11 mouse cellular contexts compared by ENCODE assay signal in the genomic region with DNA sequence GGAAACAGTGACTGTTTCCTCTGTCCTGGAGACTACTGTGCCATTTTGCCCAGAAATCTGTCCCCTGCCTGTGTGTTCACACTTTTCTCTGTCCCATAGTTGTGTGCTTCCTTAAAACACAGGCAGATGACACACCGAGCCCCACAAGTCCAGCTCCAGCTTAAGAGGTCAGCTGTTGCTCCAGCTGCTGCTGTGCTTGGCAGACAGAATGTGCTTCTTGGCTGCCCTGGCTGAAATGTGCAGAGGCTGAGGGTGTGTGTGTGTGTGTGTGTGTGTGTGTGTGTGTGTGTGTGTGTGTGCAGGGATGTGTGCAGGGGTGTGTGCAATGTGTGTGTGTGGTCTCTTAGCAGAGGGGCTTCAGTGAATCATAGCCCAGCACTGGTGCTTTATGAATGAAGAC.
DNase-seq lines count a peak whose midpoint lies in the region; ATAC-seq and TF ChIP-seq lines count a peak whose summit lies in the region.
"Had no signal": no experiment of that assay in that cellular context is flagged by ENCODE, and none has a peak within 500 bp of the region (broad histone marks: within the 10 kb centered on the region; RNA-seq: fewer than 3 reads in every experiment).

No protein-coding gene starts in this region.

- no peak overlapping the region for H3K27ac ChIP-seq in kidney, adult 2 months (ENCODE audit: insufficient read depth, low read depth, low read length)
- no peak overlapping the region for H3K27ac ChIP-seq in kidney, embryonic 14.5 days (ENCODE audit: low read depth, low read length)
- no peak overlapping the region for H3K27ac ChIP-seq in embryonic facial prominence, embryonic 15.5 days (replicated peaks)
- peak overlapping the region; percentile 16; the same call in 1 of the 2 replicates for H3K27ac ChIP-seq in heart, embryonic 15.5 days
- H3K27ac ChIP-seq in forebrain, embryonic 11.5 days (ENCODE audit: low read depth, low read length) = no peak overlapping the region
- H3K27ac ChIP-seq in midbrain, embryonic 11.5 days (ENCODE audit: low read depth, low read length) = no peak overlapping the region
- H3K27ac ChIP-seq: heart, embryonic 13.5 days had no signal

- peaks cover 19% of the 10 kb centered on the region for H3K9me3 ChIP-seq in kidney, embryonic 14.5 days (ENCODE audit: control insufficient read depth, low read length)
- H3K9me3 ChIP-seq in embryonic facial prominence, embryonic 15.5 days (replicated peaks) = 0 out of 2 replicates have a peak, but pooled peaks cover 7% of the 10 kb centered on the region
- H3K9me3 ChIP-seq in heart, embryonic 15.5 days (replicated peaks) = peaks cover 9% of the 10 kb centered on the region; the same call in 1 of the 2 replicates
- H3K9me3 ChIP-seq in forebrain, embryonic 11.5 days (ENCODE audit: control insufficient read depth, low read length) = peaks cover 4% of the 10 kb centered on the region; the same call in 1 of the 2 replicates
- H3K9me3 ChIP-seq in midbrain, embryonic 11.5 days (ENCODE audit: control insufficient read depth, low read length) = peaks cover 8% of the 10 kb centered on the region; the same call in 1 of the 2 replicates

- no peak overlapping the region for H3K9ac ChIP-seq in kidney, embryonic 14.5 days (ENCODE audit: low read depth, low read length)
- H3K9ac ChIP-seq in embryonic facial prominence, embryonic 15.5 days = no peak overlapping the region
- no peak overlapping the region for H3K9ac ChIP-seq in heart, embryonic 15.5 days
- no peak overlapping the region for H3K9ac ChIP-seq in forebrain, embryonic 11.5 days (ENCODE audit: low read length)
- no peak overlapping the region for H3K9ac ChIP-seq in midbrain, embryonic 11.5 days (ENCODE audit: low read length)
- H3K9ac ChIP-seq: heart, embryonic 13.5 days had no signal

- TF ChIP-seq POLR2A in kidney, adult 2 months (IDR thresholded peaks at IDR 0.05; ENCODE audit: low read depth, low read length) = no peak

- 33% methylated on average over 1 of the region's 1 CpGs for WGBS in kidney, adult 2 months
- 47% methylated on average over 1 of the region's 1 CpGs for WGBS in kidney, embryonic 14.5 days
- WGBS in embryonic facial prominence, embryonic 15.5 days = 68% methylated on average over 1 of the region's 1 CpGs
- 63% methylated on average over 1 of the region's 1 CpGs for WGBS in heart, embryonic 15.5 days
- 95% methylated on average over 1 of the region's 1 CpGs for WGBS in forebrain, embryonic 11.5 days
- 59% methylated on average over 1 of the region's 1 CpGs for WGBS in midbrain, embryonic 11.5 days

- H3K4me3 ChIP-seq in kidney, adult 2 months (ENCODE audit: insufficient read depth, low read depth, low read length) = no peak overlapping the region
- no peak overlapping the region for H3K4me3 ChIP-seq in kidney, embryonic 14.5 days (ENCODE audit: low read length)
- no peak overlapping the region for H3K4me3 ChIP-seq in embryonic facial prominence, embryonic 15.5 days (replicated peaks)
- H3K4me3 ChIP-seq in heart, embryonic 15.5 days = no peak overlapping the region
- no peak overlapping the region for H3K4me3 ChIP-seq in forebrain, embryonic 11.5 days (ENCODE audit: low read depth, low read length)
- no peak overlapping the region for H3K4me3 ChIP-seq in midbrain, embryonic 11.5 days (ENCODE audit: low read depth, low read length)
- H3K4me3 ChIP-seq: heart, embryonic 13.5 days had no signal

- H3K36me3 ChIP-seq in kidney, adult 2 months (ENCODE audit: control insufficient read depth, insufficient read depth, low read length) = no peaks in the 10 kb centered on the region
- H3K36me3 ChIP-seq in kidney, embryonic 14.5 days (ENCODE audit: control insufficient read depth, insufficient read depth, low read length) = no peaks in the 10 kb centered on the region
- H3K36me3 ChIP-seq in embryonic facial prominence, embryonic 15.5 days = no peaks in the 10 kb centered on the region
- no peaks in the 10 kb centered on the region for H3K36me3 ChIP-seq in heart, embryonic 15.5 days
- no peaks in the 10 kb centered on the region for H3K36me3 ChIP-seq in forebrain, embryonic 11.5 days (ENCODE audit: control insufficient read depth, insufficient read depth, low read length)
- H3K36me3 ChIP-seq in midbrain, embryonic 11.5 days (ENCODE audit: control insufficient read depth, insufficient read depth, low read length) = no peaks in the 10 kb centered on the region
- H3K36me3 ChIP-seq: heart, embryonic 13.5 days had no signal

- H3K27me3 ChIP-seq in kidney, adult 2 months (replicated peaks; ENCODE audit: control insufficient read depth, insufficient read depth, low read length) = no peaks in the 10 kb centered on the region
- no peaks in the 10 kb centered on the region for H3K27me3 ChIP-seq in kidney, embryonic 14.5 days (ENCODE audit: control insufficient read depth, insufficient read depth, low read length)
- no peaks in the 10 kb centered on the region for H3K27me3 ChIP-seq in embryonic facial prominence, embryonic 15.5 days
- no peaks in the 10 kb centered on the region for H3K27me3 ChIP-seq in heart, embryonic 15.5 days
- H3K27me3 ChIP-seq in forebrain, embryonic 11.5 days (ENCODE audit: control insufficient read depth, insufficient read depth, low read length) = no peaks in the 10 kb centered on the region
- H3K27me3 ChIP-seq in midbrain, embryonic 11.5 days (ENCODE audit: control insufficient read depth, insufficient read depth, low read length) = no peaks in the 10 kb centered on the region
- H3K27me3 ChIP-seq: heart, embryonic 13.5 days had no signal

- peak; percentile 14 for DNase-seq in kidney, adult 2 months
- DNase-seq in lung, postnatal 14 days = peak; percentile 37
- no peak for DNase-seq in forebrain, embryonic 11.5 days (ENCODE audit: low spot score)
- no peak for DNase-seq in retina, embryonic 14.5 days (ENCODE audit: low spot score)
- DNase-seq in midbrain, embryonic 11.5 days (ENCODE audit: low spot score, missing footprints) = no peak
- DNase-seq: kidney, adult 18-20 months; retina, postnatal 1 day had no signal

- H3K4me2 ChIP-seq in kidney, embryonic 14.5 days (replicated peaks; ENCODE audit: low read depth, low read length) = no peak overlapping the region
- H3K4me2 ChIP-seq in embryonic facial prominence, embryonic 15.5 days (replicated peaks) = no peak overlapping the region
- no peak overlapping the region for H3K4me2 ChIP-seq in heart, embryonic 15.5 days
- H3K4me2 ChIP-seq in forebrain, embryonic 11.5 days (ENCODE audit: low read depth, low read length, severe bottlenecking) = no peak overlapping the region
- no peak overlapping the region for H3K4me2 ChIP-seq in midbrain, embryonic 11.5 days
- H3K4me2 ChIP-seq: heart, embryonic 13.5 days had no signal

- no peaks in the 10 kb centered on the region for H3K4me1 ChIP-seq in kidney, adult 2 months (ENCODE audit: control insufficient read depth, insufficient read depth, low read length)
- no peaks in the 10 kb centered on the region for H3K4me1 ChIP-seq in kidney, embryonic 14.5 days (ENCODE audit: control insufficient read depth, insufficient read depth, low read length)
- H3K4me1 ChIP-seq in embryonic facial prominence, embryonic 15.5 days = no peaks in the 10 kb centered on the region
- H3K4me1 ChIP-seq in heart, embryonic 15.5 days (replicated peaks) = peaks cover 12% of the 10 kb centered on the region
- H3K4me1 ChIP-seq in forebrain, embryonic 11.5 days (replicated peaks; ENCODE audit: control insufficient read depth, insufficient read depth, low read length) = no peaks in the 10 kb centered on the region
- H3K4me1 ChIP-seq in midbrain, embryonic 11.5 days (ENCODE audit: control insufficient read depth, insufficient read depth, low read length) = no peaks in the 10 kb centered on the region

- ATAC-seq in kidney, embryonic 14.5 days (ENCODE audit: low FRiP score, low TSS enrichment) = no peak
- peak; percentile 4; the same call in 1 of the 2 replicates for ATAC-seq in embryonic facial prominence, embryonic 15.5 days (ENCODE audit: insufficient number of reproducible peaks, low FRiP score, low TSS enrichment, low read depth)
- ATAC-seq in heart, embryonic 15.5 days (replicated peaks; ENCODE audit: insufficient number of reproducible peaks, insufficient read depth, low FRiP score, low read depth) = 0 out of 2 replicates have a peak, but pooled peaks have one; percentile 28
- ATAC-seq in forebrain, embryonic 11.5 days (replicated peaks; ENCODE audit: low FRiP score) = no peak
- ATAC-seq in midbrain, embryonic 11.5 days (ENCODE audit: low FRiP score) = no peak

- no peak for TF ChIP-seq CTCF in kidney, adult 2 months (conservative IDR thresholded peaks at IDR 0.05; ENCODE audit: insufficient read depth, insufficient read length, low read depth, low read length)

Comparison
In these comparisons a context has a peak if more than half of its experiments do, and no peak if none do; other contexts are left out.
1. DNase-seq: peak in kidney, adult 2 months (single experiment) and lung, postnatal 14 days (single experiment); none in forebrain, embryonic 11.5 days (single experiment), retina, embryonic 14.5 days (single experiment) and midbrain, embryonic 11.5 days (single experiment).
2. ATAC-seq: peak in embryonic facial prominence, embryonic 15.5 days (single experiment) and heart, embryonic 15.5 days (single experiment); none in kidney, embryonic 14.5 days (single experiment), forebrain, embryonic 11.5 days (single experiment) and midbrain, embryonic 11.5 days (single experiment).